Mouse (Mus musculus): ENCODE results near the gene Dzip1.

Gene Dzip1

DNA sequence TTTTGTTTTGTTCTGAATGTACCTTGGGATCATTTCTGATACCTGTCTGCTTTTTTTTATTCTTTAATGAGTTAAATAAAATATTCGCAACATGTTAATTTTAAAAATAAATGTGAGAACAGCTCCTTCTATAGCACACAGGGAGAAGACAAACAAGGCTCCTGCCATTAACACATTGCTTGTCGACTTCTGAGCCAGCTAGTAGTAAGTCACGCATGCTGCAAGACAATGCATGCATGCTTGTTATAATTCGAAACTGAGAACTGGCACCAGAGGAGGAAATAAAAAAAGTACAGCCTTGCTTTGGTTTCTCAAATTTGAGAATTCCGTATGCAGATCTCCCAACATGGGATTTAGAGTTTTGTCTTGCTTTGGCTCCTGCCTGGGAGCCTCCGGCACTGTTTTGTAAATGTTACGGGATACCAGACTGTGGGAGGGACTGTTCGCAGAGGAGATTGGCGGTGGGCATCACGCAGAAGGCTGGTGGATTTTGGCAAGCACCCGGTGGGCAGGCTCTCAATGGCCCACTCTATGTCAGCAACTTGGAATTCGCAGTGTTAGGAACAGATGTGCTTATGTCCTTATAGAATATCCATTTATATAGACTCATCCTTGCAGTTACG is 57.0 kb downstream of the Dzip1 start:
- no peak for DNase-seq

DNA sequence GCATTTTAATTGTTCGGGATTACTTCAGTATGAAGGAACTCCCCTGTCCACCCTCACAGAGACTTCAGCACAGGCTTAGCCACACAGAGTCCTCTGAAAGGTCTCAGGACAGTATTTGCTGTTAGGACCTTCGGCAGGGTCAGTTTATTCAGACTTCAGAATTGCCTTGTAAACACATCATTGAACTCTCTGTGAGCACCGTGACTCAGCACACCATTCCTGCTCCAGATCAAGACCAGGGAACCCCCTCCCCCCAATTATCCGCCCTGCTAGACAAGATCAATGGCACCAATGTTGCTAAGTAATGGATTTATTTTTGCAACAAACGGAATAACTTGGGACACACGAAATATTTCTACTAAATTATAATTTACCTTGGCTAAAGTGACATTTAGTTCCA is 57.9 kb downstream of the Dzip1 start:
- no peak for DNase-seq

DNA sequence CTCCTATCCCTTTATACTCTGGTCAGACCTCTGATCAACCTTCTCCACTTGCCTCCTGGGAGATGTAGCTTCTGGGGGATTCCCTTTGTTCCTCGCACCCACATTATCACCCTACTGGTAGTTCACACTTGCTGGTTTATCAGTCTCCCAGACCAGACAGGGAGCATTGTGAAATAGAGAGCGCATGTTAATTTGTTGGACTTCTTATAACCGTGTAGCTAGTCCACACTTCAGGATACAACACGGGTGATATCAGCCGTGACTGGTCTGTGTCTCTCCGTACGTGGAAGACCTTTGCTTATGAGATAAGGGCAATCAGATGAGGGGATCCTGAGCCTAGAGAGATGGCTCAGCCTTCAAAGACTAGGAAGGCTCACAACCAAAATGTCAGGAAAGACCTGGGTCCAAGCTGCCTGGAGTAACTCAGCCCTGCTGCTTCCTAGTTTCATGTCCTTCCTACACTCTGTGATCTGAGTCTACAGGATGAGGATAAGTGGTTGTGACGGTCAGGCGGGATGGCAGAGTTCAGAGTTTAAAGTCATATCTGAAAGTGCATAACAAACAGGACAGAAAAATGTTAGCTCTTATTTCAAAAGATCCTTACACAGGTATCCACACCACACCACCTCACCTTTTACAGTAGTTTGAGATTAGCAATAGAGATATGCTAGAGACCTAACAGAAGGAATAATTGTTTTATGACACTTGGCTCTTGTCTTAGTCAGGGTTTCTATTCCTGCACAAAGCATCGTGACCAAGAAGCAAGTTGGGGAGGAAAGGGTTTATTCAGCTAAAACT is 59.0 kb downstream of the Dzip1 start:
- no peak for DNase-seq

DNA sequence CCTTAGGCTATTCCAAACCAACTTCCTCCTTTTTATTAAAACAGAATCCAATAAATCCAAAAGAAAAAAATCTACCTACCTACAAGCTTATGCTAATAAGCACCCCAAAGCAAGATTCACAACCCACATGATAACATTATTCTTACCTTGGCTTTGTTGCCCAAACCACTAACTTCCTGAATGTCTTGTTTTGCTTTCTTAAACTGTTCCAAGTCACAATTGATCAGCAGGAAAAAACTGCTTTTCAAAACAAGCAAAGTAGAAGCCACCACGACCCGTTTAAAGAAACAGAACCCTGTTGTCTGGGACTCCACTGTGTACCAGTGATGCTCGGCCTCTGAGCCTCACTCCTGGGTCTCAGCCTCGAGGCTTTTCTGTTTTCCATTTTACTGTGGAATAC is 60.4 kb downstream of the Dzip1 start:
- DNase-seq: no peak

DNA sequence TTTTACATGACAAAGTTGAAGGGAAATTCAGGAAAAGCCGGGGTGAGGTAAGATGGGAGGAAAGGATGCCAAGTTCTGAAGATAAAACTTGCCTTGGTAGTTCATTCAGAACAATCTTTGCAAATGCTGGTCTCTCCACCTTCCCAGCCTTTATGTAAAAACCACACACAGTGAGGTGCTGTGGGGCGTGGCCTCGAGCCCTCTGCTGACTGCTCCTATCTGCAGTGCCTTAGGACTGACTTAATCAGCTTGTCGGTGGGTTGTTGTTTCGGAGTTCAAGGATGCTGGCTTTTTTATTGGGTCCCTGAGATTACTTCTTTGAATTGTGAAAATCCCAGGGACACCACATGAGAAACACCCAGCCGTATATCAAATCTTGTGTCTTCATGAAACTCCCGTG is 63.0 kb downstream of the Dzip1 start:
- no peak for DNase-seq

DNA sequence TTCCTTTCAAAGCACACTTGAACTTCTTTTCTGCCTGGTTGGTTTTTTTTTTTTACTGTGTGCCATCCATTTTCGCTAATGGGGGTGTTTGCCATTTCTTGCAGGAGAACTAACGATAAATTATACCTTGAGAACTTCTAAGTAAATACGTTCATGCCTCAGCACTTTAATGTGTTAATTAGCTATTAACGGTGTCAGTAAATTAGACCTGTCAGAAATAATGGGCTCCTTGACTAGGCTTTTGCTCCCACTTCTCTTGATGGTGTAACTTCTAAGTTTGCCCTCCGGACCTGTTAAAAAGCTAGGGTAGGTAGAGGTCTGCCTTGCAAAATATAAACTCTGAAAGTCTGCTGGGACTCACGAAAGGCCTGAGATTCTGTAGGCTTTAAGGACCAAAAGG is 66.9 kb downstream of the Dzip1 start:
- DNase-seq: no peak

DNA sequence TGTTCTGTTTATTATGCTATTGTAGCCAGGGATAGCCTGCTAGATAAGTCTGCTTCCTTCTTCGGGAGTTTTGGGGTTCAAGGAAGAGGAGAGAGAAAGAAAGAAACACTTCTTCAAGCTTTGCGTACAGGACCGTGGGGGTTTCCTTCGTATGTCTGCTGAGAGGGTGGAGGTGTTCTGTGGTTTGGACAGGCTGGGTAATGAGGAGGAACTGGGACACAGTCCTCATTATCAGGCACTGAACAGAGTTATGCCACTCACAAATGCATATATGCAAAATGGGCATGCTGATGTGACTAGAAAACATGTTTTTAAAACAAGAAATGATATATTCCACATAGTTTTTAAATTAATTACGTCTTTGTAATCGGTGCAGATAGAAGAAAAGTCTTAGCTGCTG is 68.7 kb downstream of the Dzip1 start:
- no peak for DNase-seq

DNA sequence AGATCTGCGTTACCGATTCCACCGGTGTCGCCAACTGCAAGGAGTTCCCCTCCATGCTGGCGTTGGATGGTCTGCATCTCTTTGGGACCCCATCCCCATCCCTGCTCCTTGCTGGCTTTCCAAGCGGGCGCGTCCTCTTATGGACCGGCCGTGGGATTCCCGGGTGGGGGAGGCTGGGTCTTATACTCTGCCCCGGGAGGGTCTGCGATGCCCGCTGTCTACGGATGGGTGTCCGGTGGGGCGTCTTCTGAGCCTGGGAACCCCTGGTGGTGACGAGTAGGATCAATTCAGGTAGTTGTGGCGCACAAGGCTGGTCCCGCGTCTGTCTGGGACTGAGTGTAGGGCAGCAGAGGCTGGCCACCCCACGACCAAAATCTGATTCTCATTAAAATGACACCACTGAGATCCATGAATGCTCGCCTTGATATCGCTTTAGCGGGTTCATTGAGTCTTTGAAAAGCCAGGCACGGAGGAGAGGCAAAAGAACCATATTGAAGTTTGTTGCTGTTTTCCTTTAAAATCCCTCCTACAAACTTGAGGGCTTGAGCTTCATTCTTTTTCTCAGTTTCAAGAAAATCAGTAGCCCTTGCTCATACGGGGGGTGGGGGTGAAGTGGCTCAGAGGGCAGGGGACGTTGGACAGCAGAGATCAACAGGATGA is 70.0 kb downstream of the Dzip1 start:
- no peak for DNase-seq

DNA sequence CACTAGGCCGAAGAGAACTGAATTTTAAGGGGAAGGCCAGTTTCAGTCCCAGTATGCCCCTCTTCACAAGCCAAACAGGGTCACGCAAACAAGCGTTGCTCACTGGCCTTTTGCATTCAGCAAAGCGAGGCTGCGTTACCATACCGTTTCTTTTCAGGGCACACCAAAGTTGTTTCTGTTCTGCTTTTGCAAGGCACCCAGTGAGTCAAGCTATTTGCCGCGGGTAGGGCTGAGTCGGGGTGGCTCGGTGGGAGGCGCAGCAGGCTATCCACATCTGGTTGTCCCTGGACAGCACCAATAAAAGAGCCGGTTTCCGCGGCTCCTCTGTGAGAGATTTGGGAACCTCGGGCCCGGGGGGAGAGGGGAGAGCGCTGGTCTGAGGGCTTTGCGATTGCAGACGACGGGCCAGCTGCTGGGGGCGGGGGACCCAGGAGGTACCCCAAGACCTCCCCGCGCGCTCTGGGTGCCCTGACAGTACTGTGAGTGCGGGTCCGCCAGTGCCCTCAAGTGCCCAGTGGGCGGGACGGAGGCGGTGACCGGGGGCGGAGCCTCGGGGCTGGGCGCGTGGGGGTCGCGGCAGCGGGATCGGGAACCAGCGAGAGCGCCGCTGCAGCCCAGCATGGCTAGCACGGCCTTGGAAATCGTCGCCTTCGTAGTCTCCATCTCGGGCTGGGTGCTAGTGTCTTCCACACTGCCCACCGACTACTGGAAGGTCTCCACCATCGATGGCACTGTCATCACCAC is 70.7 kb downstream of the Dzip1 start:
- DNase-seq: peak in 1 of 2 experiments; percentile 72

DNA sequence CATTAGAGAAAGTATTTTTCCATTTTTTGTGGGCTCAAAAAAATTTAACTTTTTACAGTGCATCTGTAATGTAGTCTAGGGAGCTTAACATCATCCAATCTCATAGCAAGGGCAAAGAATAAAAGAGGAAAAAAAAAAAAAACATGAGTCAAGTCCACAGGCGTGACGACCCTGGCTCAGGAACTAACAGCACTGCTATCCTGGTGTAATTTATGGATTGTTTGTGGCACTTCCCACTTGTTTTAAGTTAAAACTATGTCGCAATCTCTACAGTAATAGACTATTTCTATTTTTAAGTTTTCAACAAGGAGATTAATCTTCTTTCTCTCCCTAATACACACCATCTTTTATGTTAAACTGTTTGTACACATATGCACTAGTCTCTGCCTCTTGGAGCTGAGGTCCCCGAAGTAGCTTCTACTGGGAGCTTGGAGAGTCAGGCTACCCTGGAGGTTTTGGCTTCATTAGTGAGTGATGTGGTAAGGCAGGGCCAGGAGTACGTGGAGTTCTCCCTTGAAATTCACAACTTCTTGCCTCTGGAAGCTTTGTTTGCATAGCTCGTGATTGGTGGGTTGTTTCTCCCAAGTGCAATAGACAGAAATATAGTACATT is 73.7 kb downstream of the Dzip1 start:
- DNase-seq: no peak

DNA sequence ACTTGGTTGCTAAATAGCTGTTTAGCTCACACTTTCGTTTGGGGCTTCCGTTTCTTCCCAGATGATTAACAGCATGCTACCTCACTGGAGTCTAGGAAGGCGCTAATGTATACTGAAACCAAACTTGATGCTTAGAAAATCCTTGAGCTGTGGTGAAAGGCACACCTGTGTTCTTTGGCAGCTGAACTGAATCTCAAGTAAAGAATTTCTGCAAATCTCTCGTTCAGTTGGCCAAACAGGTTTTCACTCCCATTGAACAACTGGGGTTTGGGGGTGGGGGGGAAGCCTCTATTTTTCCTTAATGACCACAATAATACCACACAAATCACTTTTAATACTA is 74.6 kb downstream of the Dzip1 start:
- no peak for DNase-seq

DNA sequence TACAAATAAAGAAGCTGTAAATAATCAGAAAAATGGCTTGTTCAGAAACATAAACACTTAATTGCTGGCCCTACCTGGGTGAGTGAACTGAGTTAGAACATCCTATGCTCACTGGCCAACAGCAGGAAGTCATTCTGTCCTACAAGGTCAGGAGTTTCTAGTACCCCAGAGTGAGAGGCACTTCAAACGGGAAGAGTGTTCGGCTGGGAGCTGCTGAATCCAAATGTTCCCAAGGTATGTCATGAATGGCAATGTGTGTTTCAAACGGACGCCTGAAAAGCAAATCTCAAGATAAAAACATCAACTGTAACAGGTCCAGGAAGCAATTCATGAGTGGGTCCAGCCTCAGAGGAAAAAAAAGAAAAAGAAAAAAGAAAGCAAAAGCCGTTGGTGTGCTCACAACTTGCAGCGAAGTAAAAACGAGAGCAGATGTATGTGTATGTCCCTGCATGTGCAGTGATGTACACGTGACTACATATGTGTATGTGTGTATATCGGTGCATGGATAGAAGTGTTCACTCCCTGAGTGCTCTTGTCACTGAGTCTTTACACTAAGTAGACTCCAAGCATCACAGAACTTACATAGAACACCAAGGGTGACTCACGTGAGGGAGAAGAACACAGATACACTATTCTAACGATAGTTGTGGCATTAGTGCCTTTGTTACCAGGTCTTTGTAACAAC is 75.1 kb downstream of the Dzip1 start:
- DNase-seq: no peak

DNA sequence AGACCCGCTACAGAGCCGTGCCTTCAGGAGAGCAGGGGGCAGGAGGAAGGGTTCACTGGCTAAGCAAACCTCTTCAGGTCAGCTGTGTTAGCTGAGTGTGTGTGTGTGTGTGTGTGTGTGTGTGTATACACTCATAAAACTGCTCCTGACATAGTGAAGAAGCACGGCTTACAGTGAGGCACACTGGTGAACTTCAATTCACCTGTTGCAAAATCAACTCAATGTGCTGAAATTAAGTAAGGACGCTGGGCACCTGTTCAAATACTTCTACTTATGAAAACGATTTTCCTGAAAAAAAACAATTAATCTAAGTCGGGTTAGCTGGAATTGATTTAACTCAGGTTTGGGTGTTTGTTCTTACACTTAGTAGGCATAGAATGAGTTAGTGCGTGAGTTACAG is 77.1 kb downstream of the Dzip1 start:
- DNase-seq: no peak

DNA sequence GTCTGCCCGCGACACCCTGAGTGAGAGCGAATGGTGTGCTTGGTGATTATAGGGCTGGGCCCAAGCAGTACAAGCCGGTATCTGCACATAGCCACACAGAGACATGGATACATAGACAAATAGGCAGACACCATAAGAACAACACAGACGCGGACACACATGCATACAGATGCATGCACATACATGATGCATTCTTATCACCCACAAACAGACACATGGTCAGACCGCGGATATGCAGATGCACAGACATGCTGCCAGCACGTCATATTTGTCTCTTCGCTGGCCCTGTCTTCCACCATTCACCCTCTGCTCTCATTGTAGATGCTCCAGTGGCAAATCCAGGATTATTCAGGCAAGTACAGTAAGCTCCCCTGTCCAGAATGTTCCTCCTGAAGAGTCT is 78.4 kb downstream of the Dzip1 start:
- no peak for DNase-seq

DNA sequence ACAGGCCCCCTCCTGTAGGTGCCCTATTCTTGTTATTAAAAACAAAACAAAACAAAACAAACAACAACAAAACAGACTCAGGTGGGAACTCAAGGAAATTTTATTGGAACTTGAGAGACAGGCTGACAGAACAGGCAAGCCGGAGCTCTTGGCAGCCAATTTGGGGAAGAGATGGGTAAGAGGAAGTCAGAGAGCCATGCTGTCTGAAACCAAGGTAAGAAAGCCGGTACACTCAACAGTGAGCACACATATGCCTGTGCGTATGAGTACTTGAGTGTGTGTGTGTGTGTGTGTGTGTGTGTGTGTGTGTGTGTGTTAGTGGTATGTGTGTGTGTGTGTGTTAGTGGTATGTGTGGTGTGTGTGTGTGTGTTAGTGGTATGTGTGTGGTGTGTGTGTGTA is 82.9 kb downstream of the Dzip1 start:
- DNase-seq: no peak

DNA sequence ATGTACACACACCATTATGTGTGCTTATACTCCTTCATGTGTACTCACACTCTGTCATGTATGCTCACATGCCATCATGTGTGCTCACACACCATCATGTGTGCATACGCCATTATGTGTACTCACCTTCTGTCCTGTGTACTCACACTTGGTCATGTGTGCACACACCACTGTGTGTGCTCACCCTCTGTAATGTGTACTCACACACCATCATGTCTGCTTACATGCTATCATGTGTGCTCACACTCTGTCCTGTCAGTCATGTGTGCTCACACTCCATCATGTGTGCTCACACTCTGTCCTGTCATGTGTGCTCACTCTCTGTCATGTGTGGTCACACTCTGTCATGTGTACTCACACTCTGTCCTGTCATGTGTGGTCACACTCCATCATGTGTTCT is 85.2 kb downstream of the Dzip1 start:
- DNase-seq: no peak

DNA sequence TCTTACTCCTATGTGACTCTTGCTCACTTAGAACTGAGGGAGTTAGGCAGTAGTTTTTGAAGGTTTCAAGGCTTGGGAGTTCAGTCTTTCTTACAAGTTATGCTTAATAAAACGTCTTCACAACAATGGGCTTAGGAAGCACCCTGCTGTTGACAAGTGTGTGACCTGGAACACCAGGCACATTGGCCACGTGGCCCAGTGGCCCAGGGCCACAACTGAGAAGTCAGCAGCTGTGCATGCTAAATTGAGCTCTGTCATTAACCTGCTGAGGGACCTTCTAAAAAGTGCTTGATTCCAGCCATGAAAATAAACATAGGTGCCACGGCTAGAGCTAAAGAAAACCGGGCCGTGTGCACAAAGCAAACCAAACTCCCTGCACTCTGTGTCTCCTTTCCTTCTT is 85.8 kb downstream of the Dzip1 start:
- DNase-seq: peak; percentile 69 to 74

DNA sequence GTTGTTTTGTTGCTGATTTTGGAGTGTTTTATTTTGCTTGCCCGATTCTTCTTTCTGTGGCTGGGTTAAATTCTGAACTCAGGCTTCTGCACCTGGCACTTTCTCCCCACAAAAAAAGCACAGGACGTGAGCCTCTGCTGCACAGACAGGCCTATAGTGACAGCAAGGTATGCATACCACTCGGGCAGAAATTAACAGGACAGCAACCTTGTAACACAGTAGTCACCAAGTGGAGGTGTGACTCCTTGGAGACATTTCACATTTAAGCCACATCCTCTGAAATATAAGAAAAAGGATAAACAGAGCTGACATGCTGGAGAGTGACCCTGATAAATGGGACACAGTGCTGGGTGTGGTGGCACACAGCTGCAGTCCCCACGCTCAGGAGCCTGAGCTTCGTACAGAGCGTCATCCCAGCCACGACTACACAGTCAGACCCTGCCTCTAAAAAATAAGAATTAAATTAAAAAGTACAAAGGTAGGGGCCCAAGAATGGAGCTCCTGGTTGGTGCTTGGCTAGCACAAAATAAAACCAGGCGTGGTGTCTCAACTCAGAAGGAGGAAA is 86.6 kb downstream of the Dzip1 start:
- no peak for DNase-seq

DNA sequence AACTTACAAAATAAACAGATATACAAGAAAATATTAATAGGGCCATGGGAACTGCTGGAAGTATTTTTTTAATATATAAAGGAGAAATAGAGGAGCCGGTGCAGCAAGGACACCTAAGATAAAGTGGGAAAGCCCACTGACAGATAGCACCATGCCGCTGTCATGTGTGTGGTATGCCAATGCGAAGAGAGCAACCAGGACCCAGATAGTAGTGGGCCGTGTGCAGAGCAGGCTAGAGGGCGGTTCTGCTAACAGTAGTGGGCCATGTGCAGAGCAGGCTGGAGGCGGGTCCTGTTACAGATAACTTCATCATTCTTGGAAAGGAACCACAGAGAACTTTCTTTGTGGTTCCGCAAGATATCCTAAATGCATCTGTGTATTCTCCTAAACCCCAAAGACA is 88.5 kb downstream of the Dzip1 start:
- DNase-seq: no peak

DNA sequence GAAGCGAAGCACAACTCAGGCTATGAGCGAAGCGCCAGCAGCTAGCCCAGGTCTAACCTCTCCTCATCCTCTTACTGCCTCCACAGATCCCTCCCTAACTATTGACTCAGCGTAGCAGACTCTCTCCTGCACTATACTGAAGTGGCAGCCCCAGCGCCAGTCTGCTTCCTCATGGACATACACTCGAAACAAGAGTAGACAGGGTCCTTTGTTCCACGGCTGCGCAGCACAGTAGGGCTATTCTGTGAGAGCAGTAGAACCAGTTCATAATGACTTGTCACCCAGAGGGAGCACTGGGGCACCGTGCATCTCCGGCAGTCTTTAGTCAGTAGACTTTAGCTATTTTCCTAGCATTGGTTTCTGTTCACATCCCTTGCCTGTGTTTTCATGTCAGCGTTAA is 89.1 kb downstream of the Dzip1 start:
- DNase-seq: no peak

DNA sequence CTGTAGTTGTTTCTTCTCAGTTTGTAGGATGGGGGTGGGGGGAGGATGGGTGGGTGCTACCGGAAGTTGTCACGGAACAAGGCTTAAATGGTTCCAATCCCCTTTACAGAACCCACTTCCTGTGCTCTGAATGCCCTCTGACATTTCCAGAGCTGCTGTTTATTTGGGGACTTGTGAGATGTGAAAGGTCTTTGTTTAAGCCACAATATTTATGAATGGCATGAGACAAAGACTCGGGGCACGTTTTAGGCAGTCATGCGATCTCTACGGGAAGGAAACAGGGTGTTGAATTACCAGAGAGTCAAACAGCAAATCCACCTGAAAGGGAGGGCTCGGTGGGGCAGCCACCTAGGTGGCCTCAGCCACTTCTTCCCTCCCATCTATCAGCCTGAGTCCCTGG is 90.9 kb downstream of the Dzip1 start:
- DNase-seq: no peak

DNA sequence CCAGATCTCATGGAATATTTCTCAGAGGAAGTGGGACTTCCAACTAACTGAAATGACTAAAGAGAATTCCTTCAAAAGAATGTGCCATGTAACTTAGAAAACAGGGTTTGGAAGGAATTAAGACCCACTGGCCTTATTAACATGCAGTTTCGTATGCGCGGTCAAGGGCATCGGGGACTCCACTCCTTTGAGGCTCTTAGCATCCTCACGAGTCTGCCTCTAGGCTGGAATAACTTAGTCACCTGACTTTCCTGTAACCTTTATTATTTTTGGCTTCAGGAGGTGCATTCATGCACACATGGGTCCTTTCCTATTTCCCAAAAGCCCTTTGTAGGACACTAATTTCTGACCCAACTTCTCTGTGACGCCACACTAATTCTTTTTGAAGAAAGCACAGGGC is 92.0 kb downstream of the Dzip1 start:
- no peak for DNase-seq

Measured in kidney, postnatal 36 days (tissue).